Mouse (Mus musculus) myocyte (in vitro differentiated cells): ENCODE results near the gene Smarcc1. TPM values are rescaled to one million over a fixed set of nuclear protein-coding genes. Genes with fewer than 3 reads are reported as not detected.

Source experiments
- H3K27me3 ChIP-seq: one replicate; pipeline ENCODE4 v1.6.1; 2011; ENCODE audit not compliant: control insufficient read depth, insufficient read depth, insufficient read length
- H3K36me3 ChIP-seq: one replicate; pipeline ENCODE4 v1.6.1; 2011; ENCODE audit not compliant: control insufficient read depth, insufficient read depth
- H3K4me2 ChIP-seq: one replicate; pipeline ENCODE4 v1.6.1; 2011; ENCODE audit warnings: low read depth, control low read depth
- H3K4me3 ChIP-seq: one replicate; pipeline ENCODE4 v1.5.1; 2011; ENCODE audit warnings: mild to moderate bottlenecking, control low read depth, moderate library complexity
- H3K79me2 ChIP-seq: one replicate; pipeline ENCODE4 v1.6.1; 2011; ENCODE audit not compliant: control insufficient read depth, insufficient read depth
- H3ac ChIP-seq: one replicate; pipeline ENCODE4 v1.6.1; 2011; ENCODE audit not compliant: control insufficient read depth, insufficient read length
- CEBPB ChIP-seq: IDR thresholded peaks from 2 replicates; pipeline ENCODE4 v1.6.1; 2011; ENCODE audit warnings: mild to moderate bottlenecking, moderate library complexity; ENCODE audit not compliant: poor library complexity, insufficient read depth, severe bottlenecking
- E2F4 ChIP-seq: IDR thresholded peaks from one replicate; pipeline ENCODE4 v1.6.1; 2011; ENCODE audit warnings: mild to moderate bottlenecking, control low read depth, moderate library complexity; ENCODE audit not compliant: insufficient read depth
- MAX ChIP-seq: IDR thresholded peaks from one replicate; pipeline ENCODE4 v1.6.1; 2011; ENCODE audit warnings: low read depth, mild to moderate bottlenecking, control low read depth
- MYOD1 ChIP-seq, 3 experiments: IDR thresholded peaks; one replicate each; pipeline ENCODE4 v1.6.1; 2011; ENCODE audit warnings: control low read depth in 2 of 3, low read depth in 2 of 3, mild to moderate bottlenecking in 2 of 3, moderate library complexity in 1 of 3; ENCODE audit not compliant: insufficient read length in 2 of 3, control insufficient read depth in 1 of 3
- MYOG ChIP-seq, 3 experiments: IDR thresholded peaks; one replicate each; pipeline ENCODE4 v1.6.1; 2011; ENCODE audit warnings: control low read depth in 2 of 3, low read depth in 2 of 3, mild to moderate bottlenecking in 2 of 3; ENCODE audit not compliant: insufficient read length in 2 of 3, control insufficient read depth in 1 of 3, insufficient read depth in 1 of 3
- POLR2A ChIP-seq: IDR thresholded peaks from one replicate; pipeline ENCODE4 v1.6.1; 2011; ENCODE audit warnings: low read depth, mild to moderate bottlenecking, control low read depth, moderate library complexity; ENCODE audit not compliant: insufficient read length
- POLR2AphosphoS2 ChIP-seq: IDR thresholded peaks from one replicate; pipeline ENCODE4 v1.6.1; 2011; ENCODE audit warnings: low read depth, control low read depth; ENCODE audit not compliant: insufficient read length
- REST ChIP-seq: IDR thresholded peaks from one replicate; pipeline ENCODE4 v1.6.1; 2011; ENCODE audit warnings: mild to moderate bottlenecking, control low read depth, moderate library complexity; ENCODE audit not compliant: insufficient read depth, insufficient read length
- SRF ChIP-seq: IDR thresholded peaks from one replicate; pipeline ENCODE4 v1.6.1; 2011; ENCODE audit warnings: low read depth; ENCODE audit not compliant: control insufficient read depth, insufficient read length
- TCF12 ChIP-seq: IDR thresholded peaks from one replicate; pipeline ENCODE4 v1.6.1; 2011; ENCODE audit warnings: mild to moderate bottlenecking, control low read depth; ENCODE audit not compliant: poor library complexity, insufficient read depth, severe bottlenecking
- TCF3 ChIP-seq: IDR thresholded peaks from one replicate; pipeline ENCODE4 v1.6.1; 2011; ENCODE audit warnings: low read depth, control low read depth; ENCODE audit not compliant: insufficient read length
- USF1 ChIP-seq: IDR thresholded peaks from one replicate; pipeline ENCODE4 v1.6.1; 2011; ENCODE audit warnings: low read depth, mild to moderate bottlenecking, control low read depth, moderate library complexity
- polyA plus RNA-seq: library from polyadenylated mRNA; unstranded; fragments of >200 nt; fragmentation: generic; extraction: Trizol; gene quantifications from one replicate; pipeline ENCODE4 v1.2.1, GENCODE M21; 2012; ENCODE audit warnings: missing spikeins

Smarcc1 gene
- polyA plus RNA-seq, 1 experiment = 29.5 TPM

GRCm38 (mm10) chr9:110132921-110133320 is 15.4 kb downstream of the Smarcc1 start:
- H3K79me2 ChIP-seq = peaks cover 58% of the 10 kb centered on the region
- TF ChIP-seq MYOD1 (IDR thresholded peaks at IDR 0.05; ENCODE audit: control insufficient read depth in 1 of 3, insufficient read length in 2 of 3, low read depth in 2 of 3) = no peak
- no peak for TF ChIP-seq USF1
- TF ChIP-seq E2F4 = no peak
- TF ChIP-seq MYOG (IDR thresholded peaks at IDR 0.05; ENCODE audit: control insufficient read depth in 1 of 3, insufficient read depth in 1 of 3, insufficient read length in 2 of 3, low read depth in 2 of 3) = no peak
- no peak for TF ChIP-seq MAX
- TF ChIP-seq REST = no peak
- no peak for TF ChIP-seq TCF3
- TF ChIP-seq CEBPB = no peak
- TF ChIP-seq SRF = no peak
- TF ChIP-seq POLR2AphosphoS2 = no peak
- TF ChIP-seq TCF12 = no peak
- no peak for TF ChIP-seq POLR2A
- peak overlapping the region; percentile 69 for H3K4me2 ChIP-seq
- peak overlapping the region; percentile 72 for H3ac ChIP-seq
- no peaks in the 10 kb centered on the region for H3K36me3 ChIP-seq
- H3K4me3 ChIP-seq = peak overlapping the region; percentile 46
- H3K27me3 ChIP-seq = no peaks in the 10 kb centered on the region

GRCm38 (mm10) chr9:110134176-110134575 is 16.7 kb downstream of the Smarcc1 start:
- Histone ChIP-seq H3K4me2 (no peak overlapping the region), H3K27me3 (no peaks in the 10 kb centered on the region), H3ac (no peak overlapping the region), H3K4me3 (no peak overlapping the region), H3K79me2 (peaks cover 58% of the 10 kb centered on the region), H3K36me3 (no peaks in the 10 kb centered on the region)
- TF ChIP-seq REST = no peak
- TF ChIP-seq TCF3 = no peak
- TF ChIP-seq MAX = no peak
- TF ChIP-seq E2F4 = no peak
- TF ChIP-seq POLR2A = no peak
- no peak for TF ChIP-seq SRF
- TF ChIP-seq USF1 = no peak
- no peak for TF ChIP-seq POLR2AphosphoS2
- TF ChIP-seq MYOD1 (IDR thresholded peaks at IDR 0.05; ENCODE audit: control insufficient read depth in 1 of 3, insufficient read length in 2 of 3, low read depth in 2 of 3) = no peak
- no peak for TF ChIP-seq MYOG (IDR thresholded peaks at IDR 0.05; ENCODE audit: control insufficient read depth in 1 of 3, insufficient read depth in 1 of 3, insufficient read length in 2 of 3, low read depth in 2 of 3)

GRCm38 (mm10) chr9:110139119-110139518 is 21.6 kb downstream of the Smarcc1 start:
- no peak overlapping the region for H3ac ChIP-seq
- no peak overlapping the region for H3K4me3 ChIP-seq
- H3K27me3 ChIP-seq = no peaks in the 10 kb centered on the region
- TF ChIP-seq MYOD1 (IDR thresholded peaks at IDR 0.05; ENCODE audit: control insufficient read depth in 1 of 3, insufficient read length in 2 of 3, low read depth in 2 of 3) (peak in 1 of 3 experiments; percentile 21), TCF12 (no peak), MYOG (IDR thresholded peaks at IDR 0.05; ENCODE audit: control insufficient read depth in 1 of 3, insufficient read depth in 1 of 3, insufficient read length in 2 of 3, low read depth in 2 of 3) (no peak), MAX (no peak), USF1 (no peak), POLR2A (no peak)
- peaks cover 86% of the 10 kb centered on the region for H3K79me2 ChIP-seq
- peaks cover 7% of the 10 kb centered on the region for H3K36me3 ChIP-seq
- peak overlapping the region; percentile 61 for H3K4me2 ChIP-seq

GRCm38 (mm10) chr9:110142097-110142496 is 24.6 kb downstream of the Smarcc1 start:
- Histone ChIP-seq H3K4me2 (no peak overlapping the region), H3K79me2 (peaks cover 85% of the 10 kb centered on the region), H3K4me3 (no peak overlapping the region), H3ac (no peak overlapping the region), H3K27me3 (no peaks in the 10 kb centered on the region), H3K36me3 (peaks cover 18% of the 10 kb centered on the region)
- TF ChIP-seq REST (no peak), POLR2A (no peak), E2F4 (no peak), SRF (no peak)

- peaks cover 42% of the 10 kb centered on the region for H3K36me3 ChIP-seq
- no peak overlapping the region for H3K4me3 ChIP-seq
- H3K4me2 ChIP-seq = no peak overlapping the region
- TF ChIP-seq E2F4 (no peak), MAX (no peak), SRF (no peak), MYOG (IDR thresholded peaks at IDR 0.05; ENCODE audit: control insufficient read depth in 1 of 3, insufficient read depth in 1 of 3, insufficient read length in 2 of 3, low read depth in 2 of 3) (no peak), POLR2AphosphoS2 (no peak), POLR2A (no peak)
- peaks cover 42% of the 10 kb centered on the region for H3K79me2 ChIP-seq
- no peak overlapping the region for H3ac ChIP-seq
- H3K27me3 ChIP-seq = no peaks in the 10 kb centered on the region
Measured at GRCm38 (mm10) chr9:110148598-110148997, 31.1 kb downstream of the Smarcc1 start.
